Mouse (Mus musculus) hindbrain, embryonic 16.5 days (tissue): ENCODE results near the gene Olfr1025-ps1. TPM values are rescaled to one million over a fixed set of nuclear protein-coding genes. Genes with fewer than 3 reads are reported as not detected.

Experiments
- ATAC-seq: fragments of 200-750 bp; cut with Nextera tagmentation; 2 replicates; pipeline ENCODE4 v1.8.0; 2017; ENCODE audit warnings: moderate TSS enrichment, moderate library complexity
- H3K27ac ChIP-seq: fragments of 300-500 bp; sonication (generic); 2 replicates; pipeline ENCODE4 v1.5.1; 2014; ENCODE audit warnings: low read depth, mild to moderate bottlenecking, control low read depth, low read length, moderate library complexity
- H3K27me3 ChIP-seq: fragments of 300-500 bp; sonication (generic); replicated peaks from 2 replicates; pipeline ENCODE4 v1.6.1; 2014; ENCODE audit warnings: low read length; ENCODE audit not compliant: control insufficient read depth, insufficient read depth
- H3K36me3 ChIP-seq: fragments of 300-500 bp; sonication (generic); 2 replicates; pipeline ENCODE4 v1.6.1; 2014; ENCODE audit warnings: mild to moderate bottlenecking, low read length, moderate library complexity, mixed read lengths; ENCODE audit not compliant: control insufficient read depth, insufficient read depth
- H3K4me1 ChIP-seq: fragments of 300-500 bp; sonication (generic); 2 replicates; pipeline ENCODE4 v1.6.1; 2014; ENCODE audit warnings: low read depth, low read length; ENCODE audit not compliant: control insufficient read depth, insufficient read depth
- H3K4me2 ChIP-seq: fragments of 300-500 bp; sonication (generic); 2 replicates; pipeline ENCODE4 v1.6.1; 2014; ENCODE audit warnings: mild to moderate bottlenecking, low read length, control low read depth, moderate library complexity
- H3K4me3 ChIP-seq: fragments of 300-500 bp; sonication (generic); 2 replicates; pipeline ENCODE4 v1.5.1; 2014; ENCODE audit warnings: mild to moderate bottlenecking, low read length, control low read depth, moderate library complexity
- H3K9ac ChIP-seq: fragments of 300-500 bp; sonication (generic); 2 replicates; pipeline ENCODE4 v1.6.1; 2014; ENCODE audit warnings: low read depth, mild to moderate bottlenecking, control low read depth, low read length, moderate library complexity
- H3K9me3 ChIP-seq: fragments of 300-500 bp; sonication (generic); 2 replicates; pipeline ENCODE4 v1.6.1; 2014; ENCODE audit warnings: mild to moderate bottlenecking, low read length, moderate library complexity; ENCODE audit not compliant: control insufficient read depth
- WGBS: fragments of 180-500 bp; shearing (Covaris S2); extraction: QIAGEN DNeasy Blood & Tissue Kit; methylation state at CpG from one replicate; pipeline ENCODE4 v1.1.7; 2014; 5-methylcytosine and 5-hydroxymethylcytosine counted together
- polyA plus RNA-seq: library from polyadenylated mRNA; unstranded; fragments of >200 nt; fragmentation: Nextera tagmentation; extraction: Ambion mirVana; gene quantifications from 2 replicates; pipeline ENCODE4 v1.2.1, GENCODE M21; 2015

The Olfr1025-ps1 gene
- polyA plus RNA-seq = not detected in 2 replicates

DNA sequence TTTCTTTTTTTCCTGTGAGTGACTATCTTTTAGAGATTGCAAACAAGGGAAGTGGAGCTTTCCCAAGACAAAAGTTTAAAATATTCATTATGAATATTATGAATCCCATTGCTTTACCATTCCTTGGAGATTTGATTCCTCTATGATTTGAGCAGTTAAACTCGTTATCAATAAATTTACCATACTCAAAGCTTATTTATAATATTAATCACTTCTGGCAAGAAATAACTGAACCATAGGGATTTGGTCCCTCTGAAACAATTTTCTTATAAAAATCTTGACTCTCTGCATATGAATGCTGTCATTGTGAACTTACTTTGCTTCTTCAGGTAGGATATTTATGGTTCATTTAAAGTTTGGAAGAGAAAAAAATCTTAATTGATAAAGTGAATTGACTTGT, at the start of gene Olfr1025-ps1:
Gene Olfr1025-ps1 (plus strand): TSS at position 301 of the 400 bp plus-strand sequence.
- Histone ChIP-seq H3K4me1 (no peaks in the 10 kb centered on the region), H3K27me3 (no peaks in the 10 kb centered on the region), H3K27ac (no peak within 1 kb of the TSS), H3K9me3 (no peaks in the 10 kb centered on the region), H3K36me3 (no peaks in the 10 kb centered on the region), H3K4me2 (no peak within 1 kb of the TSS), H3K9ac (no peak within 1 kb of the TSS), H3K4me3 (no peak within 1 kb of the TSS)
- WGBS = 55% methylated on average over 1 of the region's 1 CpGs
- no peak for ATAC-seq

GRCm38 (mm10) chr2:85868294-85868693, 46.7 kb upstream of the Olfr1025-ps1 start, which contains the start of gene Olfr1022:
Gene Olfr1022, plus strand, starts transcription at chr2:85868594.
- no peak within 1 kb of the TSS for H3K4me3 ChIP-seq
- WGBS = 59% methylated on average over 2 of the region's 2 CpGs

GRCm38 (mm10) chr2:85885340-85885739, 29.7 kb upstream of the Olfr1025-ps1 start, which contains the start of gene Olfr1023:
Gene Olfr1023, plus strand, starts transcription at chr2:85885640.
- 70% methylated on average over 2 of the region's 2 CpGs for WGBS
- H3K4me1 ChIP-seq = no peaks in the 10 kb centered on the region
- ATAC-seq = no peak
- no peak within 1 kb of the TSS for H3K9ac ChIP-seq
- H3K36me3 ChIP-seq = no peaks in the 10 kb centered on the region
- no peak within 1 kb of the TSS for H3K4me2 ChIP-seq
- no peak within 1 kb of the TSS for H3K27ac ChIP-seq
- H3K4me3 ChIP-seq = no peak within 1 kb of the TSS
- no peaks in the 10 kb centered on the region for H3K27me3 ChIP-seq
- H3K9me3 ChIP-seq = no peaks in the 10 kb centered on the region

More at GRCm38 (mm10) chr2:85868294-85868693, 46.7 kb upstream of the Olfr1025-ps1 start, which contains the start of gene Olfr1022:
- H3K27me3 ChIP-seq = no peaks in the 10 kb centered on the region
- no peak within 1 kb of the TSS for H3K4me2 ChIP-seq
- H3K4me1 ChIP-seq = no peaks in the 10 kb centered on the region
- H3K36me3 ChIP-seq = no peaks in the 10 kb centered on the region
- no peak within 1 kb of the TSS for H3K9ac ChIP-seq
- ATAC-seq = no peak
- H3K9me3 ChIP-seq = no peaks in the 10 kb centered on the region
- H3K27ac ChIP-seq = no peak within 1 kb of the TSS

DNA sequence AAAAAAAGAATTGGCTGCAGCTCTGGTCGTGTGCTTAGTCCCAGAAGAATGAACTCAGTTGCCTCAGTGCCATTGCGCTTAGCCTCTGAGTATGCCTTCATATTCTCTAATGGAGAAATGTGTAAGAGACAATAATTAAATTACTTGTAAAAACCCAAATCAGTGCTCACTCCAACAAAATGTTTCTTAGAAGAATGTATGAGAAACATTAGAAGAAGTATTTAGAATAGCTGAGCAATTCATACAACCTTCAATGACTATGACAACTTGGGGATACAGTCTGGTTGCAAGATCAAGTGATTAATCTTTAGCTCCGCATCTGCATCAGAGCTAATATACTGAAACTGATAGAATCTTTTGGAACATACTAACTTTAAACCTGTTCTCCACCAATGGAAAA, 10.0 kb upstream of the Olfr1025-ps1 start, which contains the start of gene Olfr1024:
Gene Olfr1024 (minus strand): TSS at position 101 of the 400 bp plus-strand sequence.
- Histone ChIP-seq H3K9ac (no peak within 1 kb of the TSS), H3K4me1 (no peaks in the 10 kb centered on the region), H3K9me3 (no peaks in the 10 kb centered on the region), H3K27ac (no peak within 1 kb of the TSS), H3K4me3 (no peak within 1 kb of the TSS), H3K27me3 (no peaks in the 10 kb centered on the region), H3K36me3 (no peaks in the 10 kb centered on the region), H3K4me2 (no peak within 1 kb of the TSS)
- ATAC-seq = no peak
- WGBS = 93% methylated on average over 3 of the region's 3 CpGs

DNA sequence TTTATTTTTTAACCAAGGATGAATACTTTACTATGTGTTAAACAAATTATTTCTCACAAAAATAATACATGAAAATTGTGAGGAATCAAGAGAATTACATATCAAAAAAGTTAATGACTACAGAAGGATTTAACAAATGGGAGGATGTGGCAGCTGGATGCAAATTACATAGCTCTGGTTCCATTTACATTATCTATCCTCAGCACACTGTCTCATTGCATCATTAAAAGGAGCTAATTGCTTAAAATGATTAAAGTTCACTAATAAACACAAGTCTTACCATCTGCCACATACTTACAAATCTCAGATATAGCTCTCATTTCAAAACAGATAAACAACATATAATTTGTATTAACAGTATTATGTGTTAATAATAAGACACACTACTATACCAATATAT, 1.8 kb upstream of the Olfr1025-ps1 start:
- ATAC-seq = no peak
- no peak overlapping the region for H3K4me2 ChIP-seq
- no peak overlapping the region for H3K9ac ChIP-seq
- no peaks in the 10 kb centered on the region for H3K27me3 ChIP-seq
- H3K36me3 ChIP-seq = no peaks in the 10 kb centered on the region
- H3K4me1 ChIP-seq = no peaks in the 10 kb centered on the region
- H3K4me3 ChIP-seq = no peak overlapping the region
- no peak overlapping the region for H3K27ac ChIP-seq
- H3K9me3 ChIP-seq = no peaks in the 10 kb centered on the region

DNA sequence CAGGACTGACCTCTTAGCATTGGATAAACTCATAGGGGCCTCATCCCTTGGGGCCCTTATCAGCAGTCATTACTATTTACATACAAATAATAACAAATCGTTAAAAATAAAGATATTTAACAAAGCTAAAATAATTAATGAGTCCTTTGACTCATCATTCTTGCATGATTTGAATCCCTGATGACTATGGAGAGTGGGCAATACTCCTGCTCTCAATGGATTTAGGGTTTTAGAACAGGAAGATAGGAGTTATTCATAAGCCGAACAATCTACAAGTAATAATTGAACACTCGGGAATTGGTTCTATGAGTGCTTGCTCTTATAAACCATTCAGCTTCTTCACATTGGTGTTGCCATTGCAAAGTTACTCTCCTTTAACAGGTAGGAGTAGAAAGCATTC, 6.3 kb downstream of the Olfr1025-ps1 start, which contains the start of gene Olfr1026:
Gene Olfr1026 (plus strand): TSS at position 301 of the 400 bp plus-strand sequence.
- Histone ChIP-seq H3K4me3 (no peak within 1 kb of the TSS), H3K9me3 (no peaks in the 10 kb centered on the region), H3K4me2 (no peak within 1 kb of the TSS), H3K27me3 (no peaks in the 10 kb centered on the region), H3K4me1 (no peaks in the 10 kb centered on the region), H3K9ac (no peak within 1 kb of the TSS), H3K27ac (no peak within 1 kb of the TSS), H3K36me3 (no peaks in the 10 kb centered on the region)
- no peak for ATAC-seq
- 94% methylated on average over 3 of the region's 3 CpGs for WGBS

DNA sequence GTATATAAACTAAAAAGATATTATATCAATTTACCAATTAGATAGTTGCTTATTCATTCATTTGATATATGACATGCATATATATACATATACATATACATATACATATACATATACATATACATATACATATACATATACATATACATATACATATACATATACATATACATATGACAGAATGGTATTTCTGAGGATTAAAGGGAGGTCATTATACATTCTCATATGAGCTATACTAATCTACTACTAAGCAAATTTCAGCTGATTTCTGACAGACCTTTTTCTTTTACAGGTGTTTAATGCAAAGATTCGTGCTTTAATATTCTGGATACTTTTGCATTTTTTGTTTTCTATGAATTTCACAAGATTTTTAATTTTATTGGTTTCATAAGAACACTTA, 35.1 kb downstream of the Olfr1025-ps1 start, which contains the start of gene Olfr1028:
Gene Olfr1028 (plus strand): TSS at position 301 of the 400 bp plus-strand sequence.
- Histone ChIP-seq H3K4me1 (no peaks in the 10 kb centered on the region), H3K9me3 (no peaks in the 10 kb centered on the region), H3K4me2 (no peak within 1 kb of the TSS), H3K27ac (no peak within 1 kb of the TSS), H3K27me3 (no peaks in the 10 kb centered on the region), H3K9ac (no peak within 1 kb of the TSS), H3K4me3 (no peak within 1 kb of the TSS), H3K36me3 (no peaks in the 10 kb centered on the region)
- ATAC-seq = no peak
- 78% methylated on average over 1 of the region's 1 CpGs for WGBS

Other genes starting within 250 kb of the Olfr1025-ps1 start
- not detected in 2 replicates for gene Olfr1006, start 236.4 kb upstream of the Olfr1025-ps1 start, polyA plus RNA-seq
- gene Olfr1008, start 225.8 kb upstream of the Olfr1025-ps1 start, polyA plus RNA-seq = not detected in 2 replicates
- gene Olfr1009, start 199.8 kb upstream of the Olfr1025-ps1 start, polyA plus RNA-seq = not detected in 2 replicates
- gene Olfr1012, start 152.4 kb upstream of the Olfr1025-ps1 start, polyA plus RNA-seq = not detected in 2 replicates
- not detected in 2 replicates for gene Olfr1013, start 148.1 kb upstream of the Olfr1025-ps1 start, polyA plus RNA-seq
- gene Olfr1014, start 142.5 kb upstream of the Olfr1025-ps1 start, polyA plus RNA-seq = not detected in 2 replicates
- gene Olfr1015, start 133.2 kb upstream of the Olfr1025-ps1 start, polyA plus RNA-seq = not detected in 2 replicates
- not detected in 2 replicates for gene Olfr1016, start 112.6 kb upstream of the Olfr1025-ps1 start, polyA plus RNA-seq
- gene Olfr1018, start 96.7 kb upstream of the Olfr1025-ps1 start, polyA plus RNA-seq = not detected in 2 replicates
- gene Olfr1019, start 69.7 kb upstream of the Olfr1025-ps1 start, polyA plus RNA-seq = not detected in 2 replicates
- not detected in 2 replicates for gene Olfr1020, start 68.2 kb upstream of the Olfr1025-ps1 start, polyA plus RNA-seq
- gene Olfr1022, start 46.6 kb upstream of the Olfr1025-ps1 start, polyA plus RNA-seq = not detected in 2 replicates
- gene Olfr1023, start 29.6 kb upstream of the Olfr1025-ps1 start, polyA plus RNA-seq = not detected in 2 replicates
- not detected in 2 replicates for gene Olfr1024, start 10.1 kb upstream of the Olfr1025-ps1 start, polyA plus RNA-seq
- not detected in 2 replicates for gene Olfr1026, start 6.4 kb downstream of the Olfr1025-ps1 start, polyA plus RNA-seq
- gene Olfr1028, start 35.2 kb downstream of the Olfr1025-ps1 start, polyA plus RNA-seq = not detected in 2 replicates
- gene Olfr1029, start 58.7 kb downstream of the Olfr1025-ps1 start, polyA plus RNA-seq = not detected in 2 replicates
- not detected in 2 replicates for gene Olfr1030, start 64.1 kb downstream of the Olfr1025-ps1 start, polyA plus RNA-seq
- gene Olfr1031, start 75.1 kb downstream of the Olfr1025-ps1 start, polyA plus RNA-seq = not detected in 2 replicates
- not detected in 2 replicates for gene Olfr1032, start 90.3 kb downstream of the Olfr1025-ps1 start, polyA plus RNA-seq
- gene Olfr1033, start 105.4 kb downstream of the Olfr1025-ps1 start, polyA plus RNA-seq = 0.69 TPM in 2 replicates
- gene Olfr1034, start 130.7 kb downstream of the Olfr1025-ps1 start, polyA plus RNA-seq = not detected in 2 replicates
- gene Olfr1036, start 158.8 kb downstream of the Olfr1025-ps1 start, polyA plus RNA-seq = not detected in 2 replicates
- not detected in 2 replicates for gene Olfr1037, start 172.2 kb downstream of the Olfr1025-ps1 start, polyA plus RNA-seq
- gene Olfr1039, start 220.7 kb downstream of the Olfr1025-ps1 start, polyA plus RNA-seq = not detected in 2 replicates
- not detected in 2 replicates for gene Olfr1040, start 231.5 kb downstream of the Olfr1025-ps1 start, polyA plus RNA-seq
- not detected in 2 replicates for gene Olfr1042, start 246.6 kb downstream of the Olfr1025-ps1 start, polyA plus RNA-seq